Mouse (Mus musculus) myocyte (in vitro differentiated cells): ENCODE results near the gene Gm20388. TPM values are rescaled to one million over a fixed set of nuclear protein-coding genes. Genes with fewer than 3 reads are reported as not detected.

Source experiments
- H3K27me3 ChIP-seq: one replicate; pipeline ENCODE4 v1.6.1; 2011; ENCODE audit not compliant: control insufficient read depth, insufficient read depth, insufficient read length
- H3K36me3 ChIP-seq: one replicate; pipeline ENCODE4 v1.6.1; 2011; ENCODE audit not compliant: control insufficient read depth, insufficient read depth
- H3K4me2 ChIP-seq: one replicate; pipeline ENCODE4 v1.6.1; 2011; ENCODE audit warnings: low read depth, control low read depth
- H3K4me3 ChIP-seq: one replicate; pipeline ENCODE4 v1.5.1; 2011; ENCODE audit warnings: mild to moderate bottlenecking, control low read depth, moderate library complexity
- H3K79me2 ChIP-seq: one replicate; pipeline ENCODE4 v1.6.1; 2011; ENCODE audit not compliant: control insufficient read depth, insufficient read depth
- H3ac ChIP-seq: one replicate; pipeline ENCODE4 v1.6.1; 2011; ENCODE audit not compliant: control insufficient read depth, insufficient read length
- CEBPB ChIP-seq: IDR thresholded peaks from 2 replicates; pipeline ENCODE4 v1.6.1; 2011; ENCODE audit warnings: mild to moderate bottlenecking, moderate library complexity; ENCODE audit not compliant: poor library complexity, insufficient read depth, severe bottlenecking
- E2F4 ChIP-seq: IDR thresholded peaks from one replicate; pipeline ENCODE4 v1.6.1; 2011; ENCODE audit warnings: mild to moderate bottlenecking, control low read depth, moderate library complexity; ENCODE audit not compliant: insufficient read depth
- MAX ChIP-seq: IDR thresholded peaks from one replicate; pipeline ENCODE4 v1.6.1; 2011; ENCODE audit warnings: low read depth, mild to moderate bottlenecking, control low read depth
- MYOD1 ChIP-seq, 3 experiments: IDR thresholded peaks; one replicate each; pipeline ENCODE4 v1.6.1; 2011; ENCODE audit warnings: control low read depth in 2 of 3, low read depth in 2 of 3, mild to moderate bottlenecking in 2 of 3, moderate library complexity in 1 of 3; ENCODE audit not compliant: insufficient read length in 2 of 3, control insufficient read depth in 1 of 3
- MYOG ChIP-seq, 3 experiments: IDR thresholded peaks; one replicate each; pipeline ENCODE4 v1.6.1; 2011; ENCODE audit warnings: control low read depth in 2 of 3, low read depth in 2 of 3, mild to moderate bottlenecking in 2 of 3; ENCODE audit not compliant: insufficient read length in 2 of 3, control insufficient read depth in 1 of 3, insufficient read depth in 1 of 3
- POLR2A ChIP-seq: IDR thresholded peaks from one replicate; pipeline ENCODE4 v1.6.1; 2011; ENCODE audit warnings: low read depth, mild to moderate bottlenecking, control low read depth, moderate library complexity; ENCODE audit not compliant: insufficient read length
- POLR2AphosphoS2 ChIP-seq: IDR thresholded peaks from one replicate; pipeline ENCODE4 v1.6.1; 2011; ENCODE audit warnings: low read depth, control low read depth; ENCODE audit not compliant: insufficient read length
- REST ChIP-seq: IDR thresholded peaks from one replicate; pipeline ENCODE4 v1.6.1; 2011; ENCODE audit warnings: mild to moderate bottlenecking, control low read depth, moderate library complexity; ENCODE audit not compliant: insufficient read depth, insufficient read length
- SRF ChIP-seq: IDR thresholded peaks from one replicate; pipeline ENCODE4 v1.6.1; 2011; ENCODE audit warnings: low read depth; ENCODE audit not compliant: control insufficient read depth, insufficient read length
- TCF12 ChIP-seq: IDR thresholded peaks from one replicate; pipeline ENCODE4 v1.6.1; 2011; ENCODE audit warnings: mild to moderate bottlenecking, control low read depth; ENCODE audit not compliant: poor library complexity, insufficient read depth, severe bottlenecking
- TCF3 ChIP-seq: IDR thresholded peaks from one replicate; pipeline ENCODE4 v1.6.1; 2011; ENCODE audit warnings: low read depth, control low read depth; ENCODE audit not compliant: insufficient read length
- USF1 ChIP-seq: IDR thresholded peaks from one replicate; pipeline ENCODE4 v1.6.1; 2011; ENCODE audit warnings: low read depth, mild to moderate bottlenecking, control low read depth, moderate library complexity
- polyA plus RNA-seq: library from polyadenylated mRNA; unstranded; fragments of >200 nt; fragmentation: generic; extraction: Trizol; gene quantifications from one replicate; pipeline ENCODE4 v1.2.1, GENCODE M21; 2012; ENCODE audit warnings: missing spikeins

Gene Gm20388
- polyA plus RNA-seq, 1 experiment, result 15.3 TPM

DNA sequence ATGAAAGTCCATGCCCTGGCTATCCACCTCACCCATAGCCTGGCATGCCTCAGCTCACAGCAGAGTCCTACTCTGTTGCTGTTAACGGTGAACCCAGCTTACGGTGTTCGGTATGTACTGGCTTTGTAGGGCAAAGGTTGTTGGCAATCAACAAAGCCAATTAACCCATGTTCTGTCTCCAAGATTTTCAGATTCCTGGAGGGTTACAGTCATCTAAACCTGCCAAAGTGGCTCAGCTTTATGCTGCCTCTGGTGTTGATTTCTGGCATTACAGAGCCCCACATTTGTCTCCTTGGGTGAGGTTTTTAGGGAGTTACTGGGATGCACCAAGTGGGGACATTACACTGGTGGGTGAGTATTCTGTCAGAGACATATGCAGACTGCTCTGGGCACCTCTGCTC, 2786.5 kb downstream of the Gm20388 start:
- H3K4me3 ChIP-seq, result no peak overlapping the region
- TF ChIP-seq USF1 (no peak), TCF3 (no peak), MYOG (IDR thresholded peaks at IDR 0.05; ENCODE audit: control insufficient read depth in 1 of 3, insufficient read depth in 1 of 3, insufficient read length in 2 of 3, low read depth in 2 of 3) (no peak), REST (no peak), POLR2AphosphoS2 (no peak), TCF12 (no peak), POLR2A (no peak), CEBPB (no peak), MYOD1 (IDR thresholded peaks at IDR 0.05; ENCODE audit: control insufficient read depth in 1 of 3, insufficient read length in 2 of 3, low read depth in 2 of 3) (no peak), MAX (no peak)
- no peaks in the 10 kb centered on the region for H3K36me3 ChIP-seq
- peaks cover 84% of the 10 kb centered on the region for H3K27me3 ChIP-seq
- no peak overlapping the region for H3ac ChIP-seq
- H3K4me2 ChIP-seq, result no peak overlapping the region
- no peaks in the 10 kb centered on the region for H3K79me2 ChIP-seq

DNA sequence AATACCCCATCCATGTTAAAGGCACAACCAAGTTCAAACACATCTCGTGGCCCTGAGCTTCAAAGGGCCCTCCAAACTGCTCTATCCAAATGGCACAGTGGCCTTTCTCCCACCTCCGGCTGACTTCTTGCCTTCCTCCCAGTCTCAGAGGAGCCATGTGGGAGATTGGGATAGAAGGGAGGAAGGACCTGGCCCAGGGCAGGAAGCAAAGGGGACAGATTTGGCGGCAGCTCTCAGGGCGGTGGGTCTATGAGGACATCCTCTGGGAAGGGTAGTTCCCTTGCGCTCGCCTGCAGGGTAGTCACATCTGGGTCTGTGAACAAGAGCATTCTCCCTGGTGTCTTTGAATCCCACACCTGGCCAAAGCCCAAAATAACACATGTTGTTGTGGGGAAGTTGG, 2786.9 kb downstream of the Gm20388 start:
- Histone ChIP-seq H3ac (no peak overlapping the region), H3K4me2 (no peak overlapping the region), H3K79me2 (no peaks in the 10 kb centered on the region), H3K36me3 (no peaks in the 10 kb centered on the region), H3K4me3 (no peak overlapping the region), H3K27me3 (peaks cover 80% of the 10 kb centered on the region)
- TF ChIP-seq POLR2AphosphoS2, result no peak
- no peak for TF ChIP-seq USF1
- TF ChIP-seq TCF3, result no peak
- no peak for TF ChIP-seq MYOD1 (IDR thresholded peaks at IDR 0.05; ENCODE audit: control insufficient read depth in 1 of 3, insufficient read length in 2 of 3, low read depth in 2 of 3)
- no peak for TF ChIP-seq E2F4
- TF ChIP-seq MYOG (IDR thresholded peaks at IDR 0.05; ENCODE audit: control insufficient read depth in 1 of 3, insufficient read depth in 1 of 3, insufficient read length in 2 of 3, low read depth in 2 of 3), result no peak
- no peak for TF ChIP-seq SRF
- no peak for TF ChIP-seq REST
- TF ChIP-seq POLR2A, result no peak

DNA sequence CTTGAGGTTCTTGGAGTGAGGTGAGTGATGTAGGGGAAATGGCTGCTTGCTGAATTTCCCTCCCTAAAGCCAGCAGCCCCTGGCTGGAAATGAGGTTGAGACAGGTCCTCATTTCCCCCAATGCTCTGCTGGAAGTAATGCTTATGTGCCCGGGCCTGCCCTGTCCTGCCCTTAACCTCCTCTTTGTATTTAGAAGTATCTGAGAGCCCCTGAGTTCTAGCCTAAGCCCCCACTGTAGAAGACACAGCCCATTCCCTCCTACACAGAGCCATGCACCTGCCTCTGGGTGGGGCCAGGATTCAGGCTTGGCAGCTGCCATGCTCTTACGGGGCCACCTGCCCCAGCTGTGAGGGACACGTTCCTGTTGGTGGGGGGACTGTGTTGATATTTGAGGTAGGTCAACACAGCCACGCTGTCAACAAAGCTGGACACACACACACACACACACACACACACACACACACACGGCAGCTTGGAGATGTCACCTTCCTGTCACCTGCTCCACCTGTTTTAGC, 2787.7 kb downstream of the Gm20388 start:
- Histone ChIP-seq H3K79me2 (no peaks in the 10 kb centered on the region), H3K36me3 (no peaks in the 10 kb centered on the region), H3K4me2 (no peak overlapping the region), H3K4me3 (no peak overlapping the region), H3ac (no peak overlapping the region), H3K27me3 (peaks cover 73% of the 10 kb centered on the region)
- TF ChIP-seq TCF3, result peak; percentile 35
- no peak for TF ChIP-seq MAX
- TF ChIP-seq SRF, result no peak
- no peak for TF ChIP-seq REST
- TF ChIP-seq TCF12, result no peak
- no peak for TF ChIP-seq CEBPB
- TF ChIP-seq E2F4, result no peak
- no peak for TF ChIP-seq USF1
- TF ChIP-seq POLR2A, result no peak
- peak in 2 of 3 experiments; percentile 24 to 78 for TF ChIP-seq MYOD1 (IDR thresholded peaks at IDR 0.05; ENCODE audit: control insufficient read depth in 1 of 3, insufficient read length in 2 of 3, low read depth in 2 of 3)
- peak in 2 of 3 experiments; percentile 56 to 69 for TF ChIP-seq MYOG (IDR thresholded peaks at IDR 0.05; ENCODE audit: control insufficient read depth in 1 of 3, insufficient read depth in 1 of 3, insufficient read length in 2 of 3, low read depth in 2 of 3)
- no peak for TF ChIP-seq POLR2AphosphoS2

DNA sequence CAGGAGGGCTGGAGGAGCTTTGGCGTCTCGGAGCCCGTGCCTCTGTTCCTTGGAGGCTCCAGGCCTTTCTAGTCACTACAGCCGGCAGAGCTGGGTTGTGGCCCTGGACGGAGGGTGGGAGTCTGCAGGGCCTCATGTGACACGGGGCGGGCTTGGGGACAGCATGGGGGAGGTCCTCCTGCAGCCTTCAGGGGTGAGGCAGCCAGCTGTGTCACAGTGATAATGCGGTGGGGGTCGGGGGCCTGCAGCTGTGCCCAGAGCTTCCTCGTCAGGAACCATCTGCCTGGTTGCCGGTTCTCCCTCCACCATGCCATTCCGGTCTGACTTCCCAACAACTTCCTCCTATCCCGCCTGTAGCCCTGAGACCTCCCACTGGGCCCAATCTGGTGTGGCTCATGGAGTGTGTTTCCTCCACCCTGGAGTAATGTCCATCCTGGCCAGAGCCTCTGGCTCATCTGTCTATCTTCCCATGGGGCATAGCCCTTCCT, 2788.4 kb downstream of the Gm20388 start, which contains the start of gene Cbfa2t3:
Cbfa2t3 (minus strand) TSS at position 105 of the 488 bp plus-strand sequence.
- H3K4me3 ChIP-seq, result no peak within 1 kb of the TSS
- TF ChIP-seq POLR2AphosphoS2 (no peak), E2F4 (no peak), TCF12 (no peak), POLR2A (no peak)

DNA sequence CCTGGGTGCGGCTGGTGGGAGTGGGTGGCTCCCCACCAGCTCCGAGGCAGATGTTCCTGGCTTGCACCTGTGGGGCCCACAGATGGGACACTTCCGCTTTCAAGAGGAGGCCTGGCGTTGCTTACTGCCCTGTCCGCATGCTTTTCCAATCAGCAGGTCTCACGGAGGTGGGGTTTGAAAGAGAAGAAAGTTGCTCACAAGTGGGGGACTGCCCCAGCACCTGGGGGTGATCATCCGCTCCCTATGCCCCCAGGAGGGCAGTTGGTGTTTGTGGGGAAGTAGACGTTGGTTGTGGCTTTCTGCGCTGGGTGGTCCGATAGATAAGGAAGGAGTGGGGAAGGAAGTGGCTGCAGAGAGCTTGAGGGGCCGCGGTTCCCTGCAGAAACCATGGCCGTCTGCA, 2790.0 kb downstream of the Gm20388 start:
- no peak for TF ChIP-seq USF1
- no peak for TF ChIP-seq CEBPB
- H3K79me2 ChIP-seq, result no peaks in the 10 kb centered on the region
- no peak overlapping the region for H3ac ChIP-seq
- no peak overlapping the region for H3K4me2 ChIP-seq
- H3K27me3 ChIP-seq, result peaks cover 67% of the 10 kb centered on the region
- H3K4me3 ChIP-seq, result no peak overlapping the region
- H3K36me3 ChIP-seq, result no peaks in the 10 kb centered on the region

More for the DNA sequence above, 2788.4 kb downstream of the Gm20388 start, which contains the start of gene Cbfa2t3:
- H3K27me3 ChIP-seq, result peaks cover 71% of the 10 kb centered on the region
- H3K4me2 ChIP-seq, result no peak within 1 kb of the TSS
- no peaks in the 10 kb centered on the region for H3K79me2 ChIP-seq
- no peak within 1 kb of the TSS for H3ac ChIP-seq
- H3K36me3 ChIP-seq, result no peaks in the 10 kb centered on the region
